Mouse (Mus musculus) spleen, adult 2 months (tissue): Measurements from ENCODE around the gene Taldo1. TPM values are rescaled to one million over a fixed set of nuclear protein-coding genes. Genes with fewer than 3 reads are reported as not detected.

ENCODE experiments used
- DNase-seq, 2 experiments: peaks; one replicate each; pipeline versions ENCODE4 v3.0.0 to v3.0.0-alpha.2; 2012 to 2021; ENCODE audit warnings: low spot score in 2 of 2, low read depth in 1 of 2
- H3K27ac ChIP-seq: fragments of 200-500 bp; 2 replicates; pipeline ENCODE4 v1.5.1; 2012; ENCODE audit warnings: low read length, inconsistent platforms; ENCODE audit not compliant: insufficient read depth
- H3K27me3 ChIP-seq: fragments of 200-500 bp; 2 replicates; pipeline ENCODE4 v1.6.1; 2012; ENCODE audit warnings: mild to moderate bottlenecking, moderate library complexity, low read length, inconsistent platforms; ENCODE audit not compliant: control insufficient read depth, insufficient read depth
- H3K36me3 ChIP-seq: fragments of 200-500 bp; 2 replicates; pipeline ENCODE4 v1.6.1; 2012; ENCODE audit warnings: mild to moderate bottlenecking, low read length, inconsistent platforms; ENCODE audit not compliant: control insufficient read depth, insufficient read depth
- H3K4me1 ChIP-seq: fragments of 200-500 bp; 2 replicates; pipeline ENCODE4 v1.6.1; 2011; ENCODE audit warnings: inconsistent platforms; ENCODE audit not compliant: control insufficient read depth, insufficient read depth, insufficient read length
- H3K4me3 ChIP-seq: fragments of 200-500 bp; 2 replicates; pipeline ENCODE4 v1.5.1; 2011; ENCODE audit warnings: mild to moderate bottlenecking, inconsistent platforms; ENCODE audit not compliant: insufficient read depth, insufficient read length; ENCODE audit errors: extremely low read depth
- CTCF ChIP-seq: fragments of 200-500 bp; IDR thresholded peaks from 2 replicates; pipeline ENCODE4 v1.5.1; 2011; ENCODE audit warnings: mild to moderate bottlenecking, inconsistent platforms; ENCODE audit not compliant: insufficient read depth, insufficient read length, insufficient replicate concordance; ENCODE audit errors: extremely low read depth
- POLR2A ChIP-seq: fragments of 200-500 bp; IDR thresholded peaks from 2 replicates; pipeline ENCODE4 v1.6.1; 2011; ENCODE audit warnings: low read depth, low read length, inconsistent platforms
- WGBS: fragments of 180-500 bp; shearing (Covaris S2); methylation state at CpG from one replicate; pipeline ENCODE4 v1.1.7; 2018; 5-methylcytosine and 5-hydroxymethylcytosine counted together
- polyA plus RNA-seq: library from polyadenylated mRNA; depleted of rRNA; stranded (reverse); fragments of >200 nt; gene quantifications from 2 replicates; pipeline ENCODE4 v1.2.3, GENCODE M21; 2012

Taldo1 gene
- polyA plus RNA-seq, 1 experiment = 155 TPM

- WGBS = 84% methylated on average over 12 of the region's 12 CpGs
- Histone ChIP-seq H3K4me1 (no peaks in the 10 kb centered on the region), H3K27ac (no peak overlapping the region), H3K27me3 (no peaks in the 10 kb centered on the region), H3K4me3 (no peak overlapping the region), H3K36me3 (no peaks in the 10 kb centered on the region)
- no peak for DNase-seq
- no peak for TF ChIP-seq CTCF
- no peak for TF ChIP-seq POLR2A
These were observed 36.2 kb upstream of the Taldo1 start for GRCm38 (mm10) chr7:141355626-141356326.

DNA sequence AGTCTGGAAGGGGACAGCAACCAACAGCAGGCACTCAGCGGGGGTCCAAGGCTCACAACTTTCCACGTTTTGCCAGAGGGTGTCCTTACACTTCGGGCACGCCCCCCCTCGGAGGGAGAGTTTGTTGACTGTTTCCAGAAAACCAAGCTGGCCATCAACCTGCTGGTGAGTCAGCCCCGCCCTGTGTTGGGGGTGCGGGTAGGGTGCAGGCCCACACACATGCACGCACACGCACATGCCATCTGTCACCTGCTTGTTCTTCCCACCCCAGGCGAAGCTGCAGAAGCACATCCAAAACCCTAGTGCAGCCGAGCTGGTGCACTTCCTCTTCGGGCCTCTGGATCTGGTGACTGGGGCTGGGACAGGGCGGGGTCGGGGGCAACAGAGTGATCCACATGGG is 35.0 kb upstream of the Taldo1 start:
- TF ChIP-seq POLR2A (no peak), CTCF (no peak)

GRCm38 (mm10) chr7:141361510-141361909 is 30.5 kb upstream of the Taldo1 start:
- Histone ChIP-seq H3K36me3 (no peaks in the 10 kb centered on the region), H3K4me3 (no peak overlapping the region), H3K4me1 (no peaks in the 10 kb centered on the region; the same call in 1 of the 2 replicates), H3K27me3 (no peaks in the 10 kb centered on the region), H3K27ac (no peak overlapping the region)
- 23% methylated on average over 24 of the region's 24 CpGs for WGBS
- TF ChIP-seq POLR2A (no peak), CTCF (no peak)
- DNase-seq = peak in 1 of 2 experiments; percentile 43

More for the DNA sequence above, 35.0 kb upstream of the Taldo1 start:
- H3K4me1 ChIP-seq = no peaks in the 10 kb centered on the region; the same call in 1 of the 2 replicates
- H3K36me3 ChIP-seq = no peaks in the 10 kb centered on the region
- 54% methylated on average over 14 of the region's 14 CpGs for WGBS
- no peak for DNase-seq
- no peak overlapping the region for H3K27ac ChIP-seq
- H3K27me3 ChIP-seq = no peaks in the 10 kb centered on the region
- H3K4me3 ChIP-seq = no peak overlapping the region

- H3K27me3 ChIP-seq = no peaks in the 10 kb centered on the region
- H3K4me1 ChIP-seq = no peaks in the 10 kb centered on the region; the same call in 1 of the 2 replicates
- H3K36me3 ChIP-seq = no peaks in the 10 kb centered on the region
- H3K4me3 ChIP-seq = no peak overlapping the region
- WGBS = 58% methylated on average over 4 of the region's 4 CpGs
- H3K27ac ChIP-seq = no peak overlapping the region
- TF ChIP-seq CTCF (peak; percentile 65; the same call in 1 of the 2 replicates), POLR2A (no peak)
- peak; percentile 62 to 76 for DNase-seq
These were observed 28.8 kb upstream of the Taldo1 start for GRCm38 (mm10) chr7:141363106-141363751.

DNA sequence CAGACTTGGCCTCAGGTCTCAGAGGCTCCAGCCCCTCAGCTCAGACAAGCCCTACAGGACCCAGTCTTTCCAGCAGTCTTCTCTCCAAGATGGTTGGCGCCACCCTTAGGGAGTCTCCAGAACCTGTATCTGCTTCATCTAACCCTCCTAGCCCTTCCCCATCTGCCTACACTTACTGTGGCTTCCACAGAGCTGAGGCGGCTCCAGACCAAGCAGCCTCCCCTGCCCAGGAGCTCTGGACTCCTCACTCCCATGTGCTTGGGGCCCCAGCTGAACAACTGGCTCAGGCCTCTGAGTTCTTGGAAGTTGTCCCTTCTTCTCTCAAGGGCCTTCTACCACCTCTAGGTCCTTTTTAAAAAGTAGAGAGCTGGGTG is 28.3 kb upstream of the Taldo1 start:
- H3K27me3 ChIP-seq = no peaks in the 10 kb centered on the region
- TF ChIP-seq CTCF (no peak), POLR2A (no peak)
- H3K4me3 ChIP-seq = no peak overlapping the region
- H3K36me3 ChIP-seq = no peaks in the 10 kb centered on the region
- no peaks in the 10 kb centered on the region; the same call in 1 of the 2 replicates for H3K4me1 ChIP-seq
- DNase-seq = no peak
- WGBS = 69% methylated on average over 2 of the region's 2 CpGs
- no peak overlapping the region for H3K27ac ChIP-seq

DNA sequence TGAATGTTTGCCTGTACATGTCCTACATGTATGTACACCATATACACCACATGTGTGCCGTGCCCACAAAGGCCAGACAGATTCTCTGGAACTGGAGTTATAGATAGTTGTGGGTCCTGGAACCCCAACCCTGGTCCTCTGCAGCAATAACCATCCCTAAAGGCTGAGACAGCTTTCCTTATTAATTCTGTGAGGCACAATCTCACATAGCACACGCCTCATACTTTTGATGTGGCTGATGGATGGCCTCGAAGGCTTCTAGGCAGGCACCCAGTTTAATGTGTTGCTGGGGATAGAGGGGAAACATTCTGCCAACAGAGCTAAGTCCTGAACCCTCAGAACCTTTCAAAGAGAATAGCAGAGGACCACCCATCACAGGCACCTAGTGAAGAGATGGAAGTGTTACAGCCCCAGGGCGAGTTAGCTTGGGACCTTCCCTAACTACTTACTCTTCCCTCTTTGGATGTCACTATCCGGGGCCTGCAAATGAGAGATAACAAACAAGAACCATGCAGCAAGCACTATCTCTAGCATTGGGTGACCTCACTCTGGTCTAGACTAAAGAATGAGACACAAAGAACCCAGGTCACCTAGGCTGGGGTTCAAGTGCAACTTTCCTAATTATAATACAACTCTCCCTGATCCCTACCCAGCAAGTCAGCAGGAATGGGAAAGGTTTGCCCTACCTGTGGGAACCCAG is 27.5 kb upstream of the Taldo1 start:
- WGBS = 75% methylated on average over 5 of the region's 5 CpGs

More for the DNA sequence above, 27.5 kb upstream of the Taldo1 start:
- TF ChIP-seq POLR2A = no peak
- TF ChIP-seq CTCF = no peak
- H3K27me3 ChIP-seq = no peaks in the 10 kb centered on the region
- DNase-seq = no peak
- H3K4me3 ChIP-seq = no peak overlapping the region
- H3K36me3 ChIP-seq = no peaks in the 10 kb centered on the region
- H3K4me1 ChIP-seq = peaks cover 2% of the 10 kb centered on the region
- no peak overlapping the region for H3K27ac ChIP-seq
